In genomic region chr16:20590680-20591038, GRCm38 (mm10) we compare ENCODE assay signal across 9 mouse cellular contexts. TPM values are rescaled to one million over a fixed set of nuclear protein-coding genes. Genes with fewer than 3 reads are reported as not detected.
A peak's percentile ranks its signal among the peaks of the same experiment; 100 is the strongest.
DNase-seq lines count a peak whose midpoint lies in the region; ATAC-seq and TF ChIP-seq lines count a peak whose summit lies in the region.
"Had no signal": no experiment of that assay in that cellular context is flagged by ENCODE, and none has a peak within 500 bp of the region (broad histone marks: within the 10 kb centered on the region; RNA-seq: fewer than 3 reads in every experiment).

No protein-coding gene starts in this region.

- no peak overlapping the region for H3K9ac ChIP-seq in liver, embryonic 11.5 days (ENCODE audit: low read depth, low read length)
- H3K9ac ChIP-seq in forebrain, postnatal 0 days = peak overlapping the region; percentile 66
- no peak overlapping the region for H3K9ac ChIP-seq in limb, embryonic 14.5 days (ENCODE audit: low read depth, low read length, severe bottlenecking)

- no peak for TF ChIP-seq CTCF in forebrain, postnatal 0 days (IDR thresholded peaks at IDR 0.05; ENCODE audit: low read depth)
- TF ChIP-seq CTCF in small intestine, adult 2 months (IDR thresholded peaks at IDR 0.05; ENCODE audit: extremely low read depth, insufficient read length, insufficient replicate concordance, low read depth, low read length) = no peak

- peak overlapping the region; percentile 90 for H3K4me2 ChIP-seq in liver, embryonic 11.5 days
- H3K4me2 ChIP-seq in forebrain, postnatal 0 days (ENCODE audit: low read depth) = peak overlapping the region; percentile 94
- peak overlapping the region; percentile 90 for H3K4me2 ChIP-seq in limb, embryonic 14.5 days (replicated peaks; ENCODE audit: low read depth, low read length, severe bottlenecking)

- no peak for TF ChIP-seq POLR2A in limb, embryonic 14.5 days (IDR thresholded peaks at IDR 0.05; ENCODE audit: borderline replicate concordance, extremely low read depth, insufficient read depth, insufficient read length)
- no peak for TF ChIP-seq POLR2A in small intestine, adult 2 months (IDR thresholded peaks at IDR 0.05; ENCODE audit: low read depth, low read length)

- H3K9me3 ChIP-seq in liver, embryonic 11.5 days (ENCODE audit: control insufficient read depth, low read length) = no peaks in the 10 kb centered on the region
- no peaks in the 10 kb centered on the region for H3K9me3 ChIP-seq in forebrain, postnatal 0 days (ENCODE audit: low read length)
- no peaks in the 10 kb centered on the region for H3K9me3 ChIP-seq in limb, embryonic 14.5 days (ENCODE audit: control insufficient read depth, low read length)

- no peak for ATAC-seq in liver, embryonic 11.5 days (replicated peaks; ENCODE audit: low FRiP score)
- no peak for ATAC-seq in forebrain, postnatal 0 days
- no peak; the same call in 1 of the 2 replicates for ATAC-seq in limb, embryonic 14.5 days (ENCODE audit: low FRiP score, low read depth)

- peak overlapping the region; percentile 52 for H3K4me3 ChIP-seq in liver, embryonic 11.5 days (ENCODE audit: low read depth, low read length)
- peak overlapping the region; percentile 60 for H3K4me3 ChIP-seq in forebrain, postnatal 0 days (ENCODE audit: low read depth, low read length)
- peak overlapping the region; percentile 52 for H3K4me3 ChIP-seq in limb, embryonic 14.5 days (replicated peaks; ENCODE audit: low read length)
- H3K4me3 ChIP-seq in small intestine, adult 2 months (ENCODE audit: low read depth, low read length) = peak overlapping the region; percentile 42; the same call in 1 of the 2 replicates

- H3K36me3 ChIP-seq in liver, embryonic 11.5 days (ENCODE audit: control insufficient read depth, insufficient read depth, low read length) = no peaks in the 10 kb centered on the region
- no peaks in the 10 kb centered on the region for H3K36me3 ChIP-seq in forebrain, postnatal 0 days (ENCODE audit: insufficient read depth)
- no peaks in the 10 kb centered on the region for H3K36me3 ChIP-seq in limb, embryonic 14.5 days (ENCODE audit: control insufficient read depth, insufficient read depth, low read length)
- no peaks in the 10 kb centered on the region for H3K36me3 ChIP-seq in small intestine, adult 2 months (ENCODE audit: control insufficient read depth, insufficient read depth, low read length)

- no peak for DNase-seq in liver, embryonic 11.5 days (ENCODE audit: low spot score)
- no peak for DNase-seq in liver
- DNase-seq in forebrain, postnatal 0 days = no peak
- no peak for DNase-seq in limb, embryonic 14.5 days (ENCODE audit: low spot score)
- DNase-seq in spleen, postnatal 4 days (ENCODE audit: low spot score in 2 of 2) = no peak
- DNase-seq in frontal cortex, postnatal 14 days (ENCODE audit: low spot score in 2 of 2) = no peak
- no peak for DNase-seq in embryo, embryonic 11 days

- H3K27ac ChIP-seq in liver, embryonic 11.5 days (ENCODE audit: low read depth, low read length) = no peak overlapping the region
- H3K27ac ChIP-seq in forebrain, postnatal 0 days (ENCODE audit: low read depth, low read length) = no peak overlapping the region
- no peak overlapping the region for H3K27ac ChIP-seq in limb, embryonic 14.5 days (replicated peaks; ENCODE audit: low read depth, low read length)
- no peak overlapping the region for H3K27ac ChIP-seq in small intestine, adult 2 months (ENCODE audit: insufficient read depth, low read depth, low read length)

- H3K27me3 ChIP-seq in liver, embryonic 11.5 days (replicated peaks; ENCODE audit: control insufficient read depth, insufficient read depth, low read length) = peaks cover 72% of the 10 kb centered on the region
- peaks cover 27% of the 10 kb centered on the region for H3K27me3 ChIP-seq in forebrain, postnatal 0 days (ENCODE audit: insufficient read depth, low read length)
- peaks cover 48% of the 10 kb centered on the region for H3K27me3 ChIP-seq in limb, embryonic 14.5 days (ENCODE audit: control insufficient read depth, insufficient read depth, low read length)
- peaks cover 40% of the 10 kb centered on the region for H3K27me3 ChIP-seq in small intestine, adult 2 months (ENCODE audit: control insufficient read depth, insufficient read depth, low read length)

- WGBS in liver, embryonic 11.5 days = 3% methylated on average over 17 of the region's 17 CpGs
- WGBS in forebrain, postnatal 0 days = 4% methylated on average over 17 of the region's 17 CpGs
- 4% methylated on average over 15 of the region's 17 CpGs for WGBS in limb, embryonic 14.5 days
- WGBS in small intestine, adult 2 months = 2% methylated on average over 17 of the region's 17 CpGs

- peaks cover 35% of the 10 kb centered on the region for H3K4me1 ChIP-seq in liver, embryonic 11.5 days (replicated peaks; ENCODE audit: control insufficient read depth, insufficient read depth, low read length)
- H3K4me1 ChIP-seq in forebrain, postnatal 0 days (ENCODE audit: insufficient read depth) = 0 out of 2 replicates have a peak, but pooled peaks cover 6% of the 10 kb centered on the region
- peaks cover 17% of the 10 kb centered on the region for H3K4me1 ChIP-seq in limb, embryonic 14.5 days (ENCODE audit: control insufficient read depth, insufficient read depth, low read length)
- peaks cover 12% of the 10 kb centered on the region for H3K4me1 ChIP-seq in small intestine, adult 2 months (ENCODE audit: control insufficient read depth, insufficient read depth, insufficient read length, low read length)

RNA-seq across cellular contexts. Expression of gene Vwa5b2, which starts 1.4 kb away (rescaled TPM):
- 0.58 and 1.1 TPM in 2 replicates for polyA plus RNA-seq in liver, embryonic 11.5 days (2014; fragmentation: Nextera tagmentation; extraction: Ambion mirVana)
- total RNA-seq in forebrain, postnatal 0 days (2014; rRNA removed) = 20.3 and 20.9 TPM in 2 replicates
- 5.9 and 8.7 TPM in 2 replicates for polyA plus RNA-seq in forebrain, postnatal 0 days (2015; fragmentation: Nextera tagmentation; extraction: Ambion mirVana)
- polyA plus RNA-seq in limb, embryonic 14.5 days (2012; rRNA removed) = 2.0 and 2.5 TPM in 2 replicates
- 0.22 and 1.1 TPM in 2 replicates for polyA plus RNA-seq in limb, embryonic 14.5 days (2014; fragmentation: Nextera tagmentation; extraction: Ambion mirVana)
- polyA plus RNA-seq in small intestine, adult 2 months (2012; rRNA removed) = 4.6 and 6.8 TPM in 2 replicates
- total RNA-seq: liver, adult 2 months had no signal
- polyA plus RNA-seq: liver, adult 2 months had no signal

RNA-seq across cellular contexts. Expression of gene Eef1akmt4, which starts 20.7 kb away (rescaled TPM):
- polyA plus RNA-seq in liver, embryonic 11.5 days (2014; fragmentation: Nextera tagmentation; extraction: Ambion mirVana) = 42.7 and 44.6 TPM in 2 replicates
- 3.7 and 6.5 TPM in 2 replicates for total RNA-seq in forebrain, postnatal 0 days (2014; rRNA removed)
- polyA plus RNA-seq in forebrain, postnatal 0 days (2015; fragmentation: Nextera tagmentation; extraction: Ambion mirVana) = 6.0 and 6.2 TPM in 2 replicates
- 28.0 and 33.0 TPM in 2 replicates for polyA plus RNA-seq in limb, embryonic 14.5 days (2012; rRNA removed)
- 38.8 and 44.1 TPM in 2 replicates for polyA plus RNA-seq in limb, embryonic 14.5 days (2014; fragmentation: Nextera tagmentation; extraction: Ambion mirVana)
- polyA plus RNA-seq in small intestine, adult 2 months (2012; rRNA removed) = 6.6 and 7.2 TPM in 2 replicates

RNA-seq across cellular contexts. Expression of gene Gm49333, which starts 20.8 kb away (rescaled TPM):
- polyA plus RNA-seq in liver, embryonic 11.5 days (2014; fragmentation: Nextera tagmentation; extraction: Ambion mirVana) = 0.05 TPM in 1 of 2 replicates, not detected in the other
- total RNA-seq in forebrain, postnatal 0 days (2014; rRNA removed) = not detected in 2 replicates
- not detected in 2 replicates for polyA plus RNA-seq in forebrain, postnatal 0 days (2015; fragmentation: Nextera tagmentation; extraction: Ambion mirVana)
- not detected in 2 replicates for polyA plus RNA-seq in limb, embryonic 14.5 days (2012; rRNA removed)
- polyA plus RNA-seq in limb, embryonic 14.5 days (2014; fragmentation: Nextera tagmentation; extraction: Ambion mirVana) = not detected in 2 replicates
- polyA plus RNA-seq in small intestine, adult 2 months (2012; rRNA removed) = 0.08 TPM in 1 of 2 replicates, not detected in the other
- total RNA-seq: liver, adult 2 months had no signal
- polyA plus RNA-seq: liver, adult 2 months had no signal

RNA-seq across cellular contexts. Expression of gene Alg3, which starts 20.9 kb away (rescaled TPM):
- polyA plus RNA-seq in liver, embryonic 11.5 days (2014; fragmentation: Nextera tagmentation; extraction: Ambion mirVana) = 55.7 and 58.6 TPM in 2 replicates
- 11.1 and 19.0 TPM in 2 replicates for total RNA-seq in forebrain, postnatal 0 days (2014; rRNA removed)
- 29.2 and 30.3 TPM in 2 replicates for polyA plus RNA-seq in forebrain, postnatal 0 days (2015; fragmentation: Nextera tagmentation; extraction: Ambion mirVana)
- polyA plus RNA-seq in limb, embryonic 14.5 days (2012; rRNA removed) = 27.4 and 43.5 TPM in 2 replicates
- polyA plus RNA-seq in limb, embryonic 14.5 days (2014; fragmentation: Nextera tagmentation; extraction: Ambion mirVana) = 43.0 and 43.6 TPM in 2 replicates
- polyA plus RNA-seq in small intestine, adult 2 months (2012; rRNA removed) = 16.8 and 18.6 TPM in 2 replicates

RNA-seq across cellular contexts. Expression of gene Camk2n2, which starts 30.4 kb away (rescaled TPM):
- polyA plus RNA-seq in liver, embryonic 11.5 days (2014; fragmentation: Nextera tagmentation; extraction: Ambion mirVana) = 0.47 and 0.59 TPM in 2 replicates
- total RNA-seq in forebrain, postnatal 0 days (2014; rRNA removed) = 44.1 and 51.0 TPM in 2 replicates
- polyA plus RNA-seq in forebrain, postnatal 0 days (2015; fragmentation: Nextera tagmentation; extraction: Ambion mirVana) = 45.3 and 57.0 TPM in 2 replicates
- polyA plus RNA-seq in limb, embryonic 14.5 days (2012; rRNA removed) = 4.3 and 5.9 TPM in 2 replicates
- 1.0 and 1.1 TPM in 2 replicates for polyA plus RNA-seq in limb, embryonic 14.5 days (2014; fragmentation: Nextera tagmentation; extraction: Ambion mirVana)
- 3.1 and 6.7 TPM in 2 replicates for polyA plus RNA-seq in small intestine, adult 2 months (2012; rRNA removed)
